Mouse (Mus musculus) hindbrain, embryonic 13.5 days (tissue): ENCODE measurements around the gene Asb15. TPM values are rescaled to one million over a fixed set of nuclear protein-coding genes. Genes with fewer than 3 reads are reported as not detected.

Source experiments
- ATAC-seq: fragments of 200-750 bp; cut with Nextera tagmentation; 2 replicates; pipeline ENCODE4 v1.8.0; 2017; ENCODE audit warnings: moderate TSS enrichment; ENCODE audit not compliant: low FRiP score
- H3K27ac ChIP-seq: fragments of 300-500 bp; sonication (generic); 2 replicates; pipeline ENCODE4 v1.5.1; 2015; ENCODE audit warnings: inconsistent platforms, mild to moderate bottlenecking, moderate library complexity
- H3K27me3 ChIP-seq: fragments of 300-500 bp; sonication (generic); 2 replicates; pipeline ENCODE4 v1.6.1; 2015; ENCODE audit warnings: mild to moderate bottlenecking, inconsistent platforms
- H3K36me3 ChIP-seq: fragments of 300-500 bp; sonication (generic); 2 replicates; pipeline ENCODE4 v1.6.1; 2015; ENCODE audit warnings: mild to moderate bottlenecking, inconsistent platforms
- H3K4me1 ChIP-seq: fragments of 300-500 bp; sonication (generic); replicated peaks from 2 replicates; pipeline ENCODE4 v1.6.1; 2015; ENCODE audit warnings: inconsistent platforms
- H3K4me2 ChIP-seq: fragments of 300-500 bp; sonication (generic); 2 replicates; pipeline ENCODE4 v1.6.1; 2015; ENCODE audit warnings: inconsistent platforms, mild to moderate bottlenecking, moderate library complexity
- H3K4me3 ChIP-seq: fragments of 300-500 bp; sonication (generic); 2 replicates; pipeline ENCODE4 v1.5.1; 2015; ENCODE audit warnings: mild to moderate bottlenecking, inconsistent platforms
- H3K9ac ChIP-seq: fragments of 300-500 bp; sonication (generic); 2 replicates; pipeline ENCODE4 v1.6.1; 2015; ENCODE audit warnings: mild to moderate bottlenecking, inconsistent platforms
- H3K9me3 ChIP-seq: fragments of 300-500 bp; sonication (generic); 2 replicates; pipeline ENCODE4 v1.6.1; 2016; ENCODE audit warnings: inconsistent platforms
- WGBS: fragments of 180-500 bp; shearing (Covaris S2); methylation state at CpG from one replicate; pipeline ENCODE4 v1.1.7; 2015; 5-methylcytosine and 5-hydroxymethylcytosine counted together
- polyA plus RNA-seq: library from polyadenylated mRNA; unstranded; fragments of >200 nt; fragmentation: Nextera tagmentation; extraction: Ambion mirVana; gene quantifications from 2 replicates; pipeline ENCODE4 v1.2.1, GENCODE M21; 2015

Asb15 gene
- polyA plus RNA-seq, 1 experiment from 2014 or later, result not detected

DNA sequence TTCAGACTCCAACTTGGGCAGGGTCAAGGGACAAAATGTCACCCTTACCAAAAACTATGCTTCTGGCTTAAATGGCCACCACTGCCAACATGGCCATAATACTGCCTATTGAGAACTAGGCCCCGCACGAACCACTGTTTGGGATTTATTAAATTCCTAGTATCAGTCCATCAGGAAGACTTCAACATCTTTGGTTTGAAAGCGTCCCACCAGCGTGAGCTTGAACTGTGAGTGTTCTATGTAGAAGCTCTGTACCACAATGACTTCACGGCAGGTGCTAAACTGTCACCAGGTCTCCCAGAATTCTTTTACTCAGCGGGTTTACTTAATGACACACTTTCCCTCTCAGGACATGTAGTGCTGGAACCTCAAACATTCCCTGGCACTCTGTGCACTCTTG, 85.4 kb downstream of the Asb15 start:
- Histone ChIP-seq H3K36me3 (peaks cover 44% of the 10 kb centered on the region), H3K4me3 (no peak overlapping the region), H3K9me3 (no peaks in the 10 kb centered on the region), H3K27me3 (no peaks in the 10 kb centered on the region), H3K4me2 (no peak overlapping the region), H3K4me1 (no peaks in the 10 kb centered on the region), H3K9ac (no peak overlapping the region), H3K27ac (no peak overlapping the region)
- ATAC-seq, result no peak
- WGBS, result 97% methylated on average over 6 of the region's 6 CpGs

DNA sequence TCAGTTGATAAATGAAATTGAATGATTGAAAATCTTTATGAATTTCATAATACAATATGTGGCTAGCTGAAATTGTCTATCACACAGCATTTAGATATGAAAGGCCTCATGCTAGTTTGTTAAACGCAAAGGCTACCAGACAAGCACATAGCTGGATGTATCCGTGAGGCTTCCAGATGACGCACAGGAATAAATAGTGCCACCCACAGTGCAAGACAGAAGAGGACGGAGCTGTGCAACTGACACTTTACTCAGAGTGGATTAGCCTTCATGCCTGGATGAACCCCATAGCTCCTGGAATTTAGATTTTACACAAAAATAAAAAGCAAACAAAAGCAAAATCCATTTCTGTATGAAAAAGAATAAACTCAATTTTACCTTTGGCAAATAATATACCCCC, 86.0 kb downstream of the Asb15 start:
- Histone ChIP-seq H3K4me2 (no peak overlapping the region), H3K9me3 (no peaks in the 10 kb centered on the region), H3K9ac (no peak overlapping the region), H3K36me3 (peaks cover 44% of the 10 kb centered on the region), H3K27ac (no peak overlapping the region), H3K4me3 (no peak overlapping the region), H3K4me1 (no peaks in the 10 kb centered on the region), H3K27me3 (no peaks in the 10 kb centered on the region)
- 67% methylated on average over 4 of the region's 4 CpGs for WGBS
- no peak for ATAC-seq

DNA sequence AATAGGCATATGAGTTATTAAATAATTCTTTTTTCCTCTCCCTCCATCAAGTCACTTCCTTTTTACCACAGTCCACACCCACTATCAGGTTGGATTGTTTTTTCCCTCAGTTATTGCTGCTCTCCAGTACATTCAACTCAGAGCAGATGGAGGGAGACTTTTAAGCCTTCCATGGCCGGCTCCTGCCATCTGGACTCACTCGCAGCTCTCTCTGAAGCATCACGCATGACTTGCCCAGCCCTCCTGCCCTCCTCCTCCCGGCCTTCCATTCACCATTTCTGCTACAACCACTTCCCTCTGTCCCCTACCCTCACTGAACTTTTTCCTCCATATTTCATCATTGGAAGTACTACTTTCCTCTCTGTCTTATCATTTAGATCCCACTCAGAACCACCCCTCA, 88.8 kb downstream of the Asb15 start:
- Histone ChIP-seq H3K9me3 (no peaks in the 10 kb centered on the region), H3K27ac (no peak overlapping the region), H3K9ac (no peak overlapping the region), H3K4me1 (no peaks in the 10 kb centered on the region), H3K4me2 (no peak overlapping the region), H3K27me3 (no peaks in the 10 kb centered on the region), H3K36me3 (peaks cover 52% of the 10 kb centered on the region), H3K4me3 (no peak overlapping the region)
- 75% methylated on average over 4 of the region's 4 CpGs for WGBS
- no peak for ATAC-seq

DNA sequence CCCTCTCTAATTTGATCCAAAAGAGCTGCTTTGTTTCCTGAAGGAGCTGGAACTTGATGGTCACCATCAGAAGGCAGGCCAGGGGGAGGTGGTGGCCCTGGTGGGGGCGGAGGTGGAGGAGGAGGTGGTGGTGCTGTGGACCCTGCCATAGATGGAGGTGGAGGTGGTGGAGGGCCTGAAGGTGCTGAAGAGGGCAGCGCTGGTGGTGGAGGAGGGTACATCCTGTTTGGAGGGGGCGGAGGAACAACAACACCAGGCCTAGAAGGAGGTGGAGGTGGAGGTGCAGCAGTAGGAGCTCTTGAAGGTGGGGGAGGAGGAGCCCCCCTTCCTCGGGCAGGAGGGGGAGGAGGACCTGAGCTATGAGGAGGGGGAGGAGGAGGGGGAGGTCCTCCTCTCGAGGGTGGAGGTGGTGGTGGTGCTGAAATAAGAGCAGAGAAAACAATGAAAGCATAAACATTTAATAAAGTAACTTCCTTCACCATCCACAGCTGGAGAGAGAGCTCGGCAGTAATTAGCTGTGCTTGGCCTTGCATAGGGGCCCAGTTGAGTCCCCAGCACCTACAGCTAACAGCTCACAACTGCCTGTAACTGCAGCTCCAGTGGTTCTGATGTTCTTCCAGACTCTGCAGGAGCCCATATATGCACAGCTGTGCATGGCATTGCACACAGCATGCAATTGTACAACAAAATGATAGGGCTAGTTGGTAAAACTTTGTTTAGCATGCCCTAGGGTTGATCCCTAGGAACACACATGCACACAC, 91.5 kb downstream of the Asb15 start:
- WGBS, result 73% methylated on average over 6 of the region's 6 CpGs
- Histone ChIP-seq H3K9me3 (no peaks in the 10 kb centered on the region), H3K27ac (no peak overlapping the region), H3K4me3 (no peak overlapping the region), H3K9ac (no peak overlapping the region), H3K36me3 (peaks cover 46% of the 10 kb centered on the region), H3K4me1 (no peaks in the 10 kb centered on the region), H3K27me3 (no peaks in the 10 kb centered on the region), H3K4me2 (no peak overlapping the region)
- no peak; the same call in 1 of the 2 replicates for ATAC-seq

DNA sequence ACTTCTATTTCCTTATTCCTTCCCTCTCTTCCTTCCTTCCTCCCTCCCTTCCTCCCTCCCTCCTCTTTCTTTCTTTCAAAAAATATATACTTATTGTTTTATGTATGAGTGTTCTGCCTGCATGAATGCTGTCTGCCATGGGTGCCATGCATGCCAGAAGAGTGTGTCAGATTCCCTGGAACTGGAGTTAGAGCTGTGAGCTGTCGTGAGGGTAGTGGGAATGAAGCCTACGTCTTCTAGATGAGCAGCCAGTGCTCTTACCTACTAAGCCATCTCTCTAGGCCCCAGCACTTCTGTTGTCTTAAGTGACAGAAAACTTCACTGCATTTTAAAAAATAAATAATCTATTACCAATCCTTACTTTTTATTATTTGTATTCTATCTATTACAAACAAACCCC, 93.0 kb downstream of the Asb15 start:
- Histone ChIP-seq H3K27me3 (no peaks in the 10 kb centered on the region), H3K9me3 (no peaks in the 10 kb centered on the region), H3K4me2 (no peak overlapping the region), H3K9ac (no peak overlapping the region), H3K27ac (no peak overlapping the region), H3K4me1 (no peaks in the 10 kb centered on the region), H3K4me3 (no peak overlapping the region), H3K36me3 (peaks cover 40% of the 10 kb centered on the region)
- ATAC-seq, result no peak
- 90% methylated on average over 2 of the region's 2 CpGs for WGBS

DNA sequence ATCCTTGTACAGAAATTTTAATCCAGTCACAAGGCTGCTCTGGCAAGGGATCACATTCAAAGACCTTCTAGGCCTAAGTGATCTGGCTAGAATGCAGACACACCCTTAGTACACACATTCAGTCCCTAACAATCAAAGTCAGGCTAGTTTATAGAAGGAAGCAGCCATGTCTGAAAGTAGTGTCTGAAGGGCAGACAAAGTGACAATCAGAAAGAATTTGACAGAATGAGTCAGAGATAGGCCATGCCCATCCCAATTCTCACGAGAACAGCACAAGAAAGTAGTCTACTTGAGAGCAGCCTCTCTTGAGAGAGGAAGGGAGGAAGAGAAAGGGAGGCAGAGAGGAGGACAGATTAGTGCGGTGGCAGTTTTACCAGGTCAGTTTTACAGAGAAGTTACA, 94.2 kb downstream of the Asb15 start:
- Histone ChIP-seq H3K4me3 (no peak overlapping the region), H3K9me3 (no peaks in the 10 kb centered on the region), H3K4me1 (no peaks in the 10 kb centered on the region), H3K27me3 (no peaks in the 10 kb centered on the region), H3K27ac (no peak overlapping the region), H3K4me2 (no peak overlapping the region), H3K36me3 (peaks cover 36% of the 10 kb centered on the region), H3K9ac (no peak overlapping the region)
- no peak for ATAC-seq
- WGBS, result 91% methylated on average over 2 of the region's 2 CpGs

Other genes starting within 250 kb of the Asb15 start
- 1.8 and 3.6 TPM in 2 replicates for gene Iqub, start 13.1 kb upstream of the Asb15 start, polyA plus RNA-seq
- gene Ndufa5, start 131 bp upstream of the Asb15 start, polyA plus RNA-seq, result 412 and 413 TPM in 2 replicates
- not detected in 2 replicates for gene Lmod2, start 69.6 kb downstream of the Asb15 start, polyA plus RNA-seq
- 63.5 and 66.2 TPM in 2 replicates for gene Wasl, start 136.9 kb downstream of the Asb15 start, polyA plus RNA-seq
- gene Hyal6, start 205.1 kb downstream of the Asb15 start, polyA plus RNA-seq, result not detected in 2 replicates
- not detected in 2 replicates for gene Hyal4, start 220.2 kb downstream of the Asb15 start, polyA plus RNA-seq